Mouse (Mus musculus): Measurements from ENCODE around the gene Glt6d1.
A peak's percentile ranks its signal among the peaks of the same experiment; 100 is the strongest.
"Not testable (repeated sequence)": the region's sequence is repeated elsewhere in the genome, so short reads cannot be mapped to it uniquely, and the experiment has no call there.

Gene Glt6d1

GRCm38 (mm10) chr2:25815748-25816147, at the start of gene Glt6d1:
Gene Glt6d1, minus strand, starts transcription at chr2:25815848.
- not testable (repeated sequence) for DNase-seq (ENCODE audit: low spot score in 2 of 2)

- peak in 1 of 2 experiments; percentile 57 for DNase-seq (ENCODE audit: low spot score in 2 of 2)
These were observed 49.8 kb upstream of the Glt6d1 start for GRCm38 (mm10) chr2:25865412-25865811.

- DNase-seq (ENCODE audit: low spot score in 2 of 2), result no peak
These were observed 48.6 kb upstream of the Glt6d1 start for GRCm38 (mm10) chr2:25864230-25864629.

- DNase-seq (ENCODE audit: low spot score in 2 of 2), result peak in 1 of 2 experiments; percentile 41
These were observed 47.9 kb upstream of the Glt6d1 start, which contains the start of gene Kcnt1 for GRCm38 (mm10) chr2:25863337-25864131. Gene Kcnt1, plus strand, starts transcription at chr2:25863734.

- DNase-seq (ENCODE audit: low spot score in 2 of 2), result no peak
These were observed 47.1 kb upstream of the Glt6d1 start for GRCm38 (mm10) chr2:25862696-25863270.

- no peak for DNase-seq (ENCODE audit: low spot score in 2 of 2)
These were observed 46.4 kb upstream of the Glt6d1 start for GRCm38 (mm10) chr2:25862038-25862437.

GRCm38 (mm10) chr2:25859891-25860290, 44.2 kb upstream of the Glt6d1 start:
- no peak for DNase-seq (ENCODE audit: low spot score in 2 of 2)

- DNase-seq (ENCODE audit: low spot score in 2 of 2), result no peak
These were observed 38.4 kb upstream of the Glt6d1 start for GRCm38 (mm10) chr2:25853998-25854397.

- DNase-seq (ENCODE audit: low spot score in 2 of 2), result peak in 1 of 2 experiments; percentile 39
These were observed 37.0 kb upstream of the Glt6d1 start for GRCm38 (mm10) chr2:25852626-25853025.

GRCm38 (mm10) chr2:25850330-25850729, 34.7 kb upstream of the Glt6d1 start:
- DNase-seq (ENCODE audit: low spot score in 2 of 2), result peak in 1 of 2 experiments; percentile 47

- DNase-seq (ENCODE audit: low spot score in 2 of 2), result no peak
These were observed 31.6 kb upstream of the Glt6d1 start, which contains the start of gene Sohlh1 for GRCm38 (mm10) chr2:25847226-25847625. Gene Sohlh1, minus strand, starts transcription at chr2:25847248.

GRCm38 (mm10) chr2:25846516-25846915, 30.9 kb upstream of the Glt6d1 start:
- no peak for DNase-seq (ENCODE audit: low spot score in 2 of 2)

- DNase-seq (ENCODE audit: low spot score in 2 of 2), result no peak
These were observed 28.4 kb upstream of the Glt6d1 start for GRCm38 (mm10) chr2:25844097-25844496.

- no peak for DNase-seq (ENCODE audit: low spot score in 2 of 2)
These were observed 27.1 kb upstream of the Glt6d1 start for GRCm38 (mm10) chr2:25842758-25843157.

GRCm38 (mm10) chr2:25842161-25842560, 26.5 kb upstream of the Glt6d1 start:
- DNase-seq (ENCODE audit: low spot score in 2 of 2), result no peak

GRCm38 (mm10) chr2:25836291-25836690, 20.6 kb upstream of the Glt6d1 start:
- DNase-seq (ENCODE audit: low spot score in 2 of 2), result peak; percentile 83 to 88

- no peak for DNase-seq (ENCODE audit: low spot score in 2 of 2)
These were observed 15.1 kb upstream of the Glt6d1 start for GRCm38 (mm10) chr2:25830786-25831185.

GRCm38 (mm10) chr2:25828344-25828947, 12.8 kb upstream of the Glt6d1 start:
- DNase-seq (ENCODE audit: low spot score in 2 of 2), result no peak

GRCm38 (mm10) chr2:25824751-25825150, 9.1 kb upstream of the Glt6d1 start:
- DNase-seq (ENCODE audit: low spot score in 2 of 2), result no peak

- DNase-seq (ENCODE audit: low spot score in 2 of 2), result no peak
These were observed 7.2 kb upstream of the Glt6d1 start, which contains the start of gene Lcn9 for GRCm38 (mm10) chr2:25822806-25823205. Gene Lcn9, plus strand, starts transcription at chr2:25823153.

GRCm38 (mm10) chr2:25813364-25813763, 2.3 kb downstream of the Glt6d1 start:
- no peak for DNase-seq (ENCODE audit: low spot score in 2 of 2)

- no peak for DNase-seq (ENCODE audit: low spot score in 2 of 2)
These were observed 3.9 kb downstream of the Glt6d1 start for GRCm38 (mm10) chr2:25811711-25812110.

- DNase-seq (ENCODE audit: low spot score in 2 of 2), result no peak
These were observed 17.6 kb downstream of the Glt6d1 start for GRCm38 (mm10) chr2:25798065-25798464.
